Mouse (Mus musculus) kidney, adult 2 months (tissue): ENCODE measurements at regions not wholly inside any gene's neighbourhood (a gene's known extent, or its start where the extent isn't known, plus 50 kb on each side); places are given as distances from the start of the nearest gene placed in this dataset.

Experiments used
- CTCF ChIP-seq: fragments of 200-500 bp; conservative IDR thresholded peaks from 2 replicates; pipeline ENCODE4 v1.5.1; 2011; ENCODE audit warnings: low read depth, mild to moderate bottlenecking, control low read depth, low read length, moderate library complexity, mixed read lengths; ENCODE audit not compliant: insufficient read depth, insufficient read length
- POLR2A ChIP-seq: fragments of 200-500 bp; IDR thresholded peaks from one replicate; pipeline ENCODE4 v1.6.1; 2011; ENCODE audit warnings: low read depth, low read length, control low read depth

GRCm38 (mm10) chr11:52641725-52642338 lies 122.6 kb upstream of the Fstl4 start:
- TF ChIP-seq CTCF (no peak), POLR2A (no peak)
